Mouse (Mus musculus) thymus, postnatal 10 days (tissue): ENCODE measurements around the gene Rbpms2.

Experiments used
- DNase-seq, 2 experiments: peaks; one replicate each; pipeline ENCODE4 v3.0.0; 2021; ENCODE audit warnings: low spot score in 2 of 2

Gene Rbpms2

DNA sequence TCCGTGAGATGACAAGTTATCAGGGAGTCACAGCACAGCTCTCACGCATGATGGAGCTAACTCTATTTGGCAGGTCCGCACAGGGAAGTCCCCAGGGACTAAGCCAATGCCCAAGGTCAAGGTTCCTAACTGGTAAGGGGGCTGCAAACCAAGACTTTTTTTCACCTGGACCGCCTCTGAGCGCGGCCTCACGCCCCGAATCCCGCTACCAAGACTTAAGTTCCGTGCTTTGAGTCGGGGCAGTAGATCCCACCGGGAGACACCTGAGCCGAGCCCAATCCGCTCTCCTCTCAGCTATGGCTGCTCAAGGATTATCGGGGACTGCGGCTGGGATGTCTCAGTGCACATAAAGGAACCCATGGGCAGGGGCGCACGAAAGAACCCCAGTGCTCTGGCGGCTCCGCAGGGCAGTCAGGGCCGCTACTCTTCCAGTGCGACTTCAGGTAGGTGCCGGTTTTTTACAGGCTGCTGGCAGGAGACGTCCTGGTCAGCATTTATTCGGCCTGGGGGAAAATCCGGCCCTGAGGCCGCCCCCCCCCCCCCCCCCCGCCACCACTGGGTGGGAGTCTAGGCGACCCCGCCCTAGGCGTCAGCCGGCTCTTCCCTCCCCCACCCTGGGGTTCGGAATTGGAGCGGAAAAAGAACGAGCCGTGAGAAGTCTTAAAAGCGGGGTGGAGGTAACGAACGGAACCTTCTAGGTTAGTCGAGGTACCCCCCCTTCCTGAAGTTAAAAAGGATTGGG lies at the start of gene Rbpms2:
Gene Rbpms2, plus strand, starts transcription at position 624 of the 742 bp plus-strand sequence.
- DNase-seq = peak; percentile 11 to 18

GRCm38 (mm10) chr9:65579781-65580371 lies 49.6 kb upstream of the Rbpms2 start, which contains the start of gene Plekho2:
TSS of gene Plekho2 (minus strand) at chr9:65580040.
- DNase-seq = peak; percentile 92 to 94

- peak; percentile 79 to 83 for DNase-seq
Observed at GRCm38 (mm10) chr9:65580401-65581256, 48.8 kb upstream of the Rbpms2 start.

DNA sequence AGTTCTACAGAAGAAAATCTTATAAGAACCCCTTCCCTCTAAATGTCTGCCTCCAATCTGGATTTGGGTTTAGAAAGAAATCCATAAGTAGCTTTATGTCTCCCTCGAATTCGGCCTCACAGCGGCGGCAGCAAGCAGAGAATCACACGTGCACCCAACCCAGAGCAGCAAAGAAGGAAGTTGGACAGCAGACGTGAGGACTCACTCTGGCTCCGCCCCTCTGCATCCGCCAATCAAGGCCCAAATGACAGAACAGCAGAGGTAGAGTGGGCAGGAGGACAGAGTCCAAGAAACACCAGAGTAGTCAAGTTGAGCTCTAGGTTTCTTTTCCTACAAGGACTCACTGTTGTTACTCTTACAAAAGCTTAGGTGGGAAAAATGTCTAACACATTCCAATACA lies 46.4 kb upstream of the Rbpms2 start:
- DNase-seq = peak; percentile 37 to 49

DNA sequence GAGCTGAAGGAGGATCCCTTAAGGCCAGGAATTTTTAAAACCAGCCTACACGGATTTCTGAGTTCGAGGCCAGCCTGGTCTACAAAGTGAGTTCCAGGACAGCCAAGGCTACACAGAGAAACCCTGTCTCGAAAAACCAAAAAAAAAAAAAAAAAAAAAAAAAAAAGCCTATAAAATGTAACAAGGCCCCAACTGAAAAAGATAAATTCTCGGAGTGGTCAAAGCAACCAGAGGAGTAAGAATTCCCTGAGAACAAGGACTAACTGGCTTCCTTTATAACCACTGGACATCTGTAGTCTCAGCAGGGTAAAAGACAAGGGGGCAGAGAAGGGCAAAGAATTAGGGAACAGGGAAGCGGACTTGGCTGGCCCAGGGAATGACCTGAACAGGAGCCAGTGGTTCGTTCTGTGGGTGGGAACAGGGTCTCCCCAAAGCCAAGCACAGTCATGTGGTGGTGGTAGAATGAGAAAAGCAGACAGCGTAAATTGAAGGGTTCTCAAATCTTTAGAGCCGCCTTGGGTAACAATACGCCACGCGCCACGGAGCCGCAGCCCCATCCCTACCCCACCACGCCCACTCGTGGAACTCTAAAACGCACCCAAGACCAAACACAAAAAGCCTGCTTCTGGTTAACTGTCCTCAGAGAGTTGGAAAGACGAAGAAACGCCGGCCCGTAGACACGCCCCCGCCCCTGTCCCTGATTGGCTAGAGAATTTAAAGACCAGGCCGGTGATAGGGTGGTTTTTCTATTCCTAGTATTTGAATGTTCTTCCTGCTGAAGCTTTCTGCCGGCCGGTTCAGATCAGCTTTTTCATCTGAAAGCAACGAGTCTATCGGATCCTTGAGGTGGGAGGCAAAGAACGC lies 42.8 kb upstream of the Rbpms2 start, which contains the start of gene Pif1:
Gene Pif1, plus strand, starts transcription at position 755 of the 864 bp plus-strand sequence.
- peak; percentile 81 to 82 for DNase-seq

GRCm38 (mm10) chr9:65587270-65587572 lies 42.2 kb upstream of the Rbpms2 start:
- no peak for DNase-seq

DNA sequence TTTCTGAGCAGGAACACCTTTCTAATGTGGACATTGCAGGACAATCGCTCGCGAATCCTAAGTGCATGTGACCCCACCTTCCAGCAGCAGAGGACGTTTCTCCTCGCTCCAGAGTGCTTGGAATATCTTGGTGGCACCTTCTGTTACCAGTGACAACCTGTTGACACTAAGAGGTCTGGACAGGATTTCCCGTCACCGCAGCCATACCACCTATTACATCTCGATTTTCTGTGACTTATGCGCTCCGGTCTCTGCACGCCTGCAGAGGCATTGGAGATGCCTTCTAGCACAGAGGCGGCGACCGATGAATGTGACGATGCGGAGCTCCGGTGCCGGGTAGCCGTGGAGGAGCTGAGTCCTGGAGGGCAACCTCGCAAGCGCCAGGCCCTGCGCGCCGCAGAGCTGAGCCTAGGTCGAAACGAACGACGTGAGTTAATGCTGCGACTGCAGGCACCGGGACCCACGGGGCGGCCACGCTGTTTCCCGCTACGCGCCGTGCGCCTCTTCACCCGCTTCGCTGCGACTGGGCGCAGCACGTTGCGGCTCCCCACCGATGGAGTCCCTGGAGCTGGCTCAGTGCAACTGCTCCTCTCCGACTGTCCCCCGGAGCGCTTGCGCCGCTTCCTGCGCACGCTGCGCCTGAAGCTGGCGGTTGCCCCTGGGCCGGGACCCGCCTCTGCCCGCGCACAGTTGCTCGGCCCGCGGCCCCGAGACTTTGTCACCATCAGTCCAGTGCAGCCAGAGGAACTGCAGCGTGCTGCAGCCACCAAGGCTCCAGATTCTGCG lies 41.7 kb upstream of the Rbpms2 start:
- DNase-seq = peak; percentile 18 to 40

DNA sequence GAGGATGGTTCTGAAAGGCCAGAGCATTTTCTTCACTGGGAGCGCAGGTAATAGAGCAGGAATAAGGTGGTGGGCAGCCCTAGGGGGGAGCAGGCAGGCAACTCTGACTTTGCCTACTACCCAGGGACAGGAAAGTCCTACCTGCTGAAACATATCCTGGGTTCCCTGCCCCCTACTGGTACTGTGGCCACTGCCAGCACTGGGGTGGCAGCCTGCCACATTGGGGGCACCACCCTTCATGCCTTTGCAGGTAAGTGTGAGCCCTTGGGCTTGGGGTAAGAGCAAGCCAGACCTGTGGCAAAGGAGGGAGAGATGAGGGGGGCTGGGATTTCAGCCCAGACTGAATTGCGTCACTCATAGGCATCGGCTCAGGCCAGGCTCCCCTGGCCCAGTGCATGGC lies 40.4 kb upstream of the Rbpms2 start:
- DNase-seq = no peak

DNA sequence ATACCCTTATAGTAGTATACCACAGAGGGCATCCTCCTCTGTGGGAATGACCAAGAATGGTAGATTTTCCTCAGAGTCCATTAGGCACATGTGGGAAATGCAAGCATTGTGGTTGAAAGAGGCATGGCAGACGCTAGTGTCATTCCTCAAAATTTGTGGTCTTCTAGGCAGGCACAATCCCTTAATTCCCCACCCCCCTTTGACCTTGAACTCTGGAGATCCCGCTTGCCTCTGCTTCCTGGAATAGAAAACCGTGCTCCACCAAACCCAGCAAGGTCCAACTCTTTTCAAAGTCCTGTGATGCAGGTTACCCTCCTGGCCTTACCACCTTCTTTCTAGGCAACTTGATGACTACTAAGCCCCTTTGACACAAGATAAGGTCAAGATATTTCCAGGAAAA lies 36.7 kb upstream of the Rbpms2 start:
- no peak for DNase-seq

DNA sequence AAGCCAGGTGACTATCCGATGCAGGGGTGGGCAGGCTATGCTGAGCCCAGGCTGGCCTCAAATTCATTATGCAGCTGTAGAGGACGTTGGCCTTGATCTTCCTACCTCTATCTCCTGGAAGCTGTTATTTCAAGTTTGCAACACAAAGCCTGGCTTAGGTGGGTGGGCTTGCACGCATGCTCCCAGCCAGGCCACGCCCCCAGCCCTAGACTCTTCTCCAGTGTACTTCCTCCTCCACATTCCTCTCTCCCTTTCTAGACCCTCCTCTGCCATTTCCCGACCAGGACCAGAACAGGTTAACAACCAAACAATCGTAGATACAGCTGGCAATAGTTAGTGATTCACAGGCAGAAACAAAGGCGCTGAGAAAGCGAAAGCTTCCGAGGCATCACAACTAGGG lies 35.9 kb upstream of the Rbpms2 start:
- DNase-seq = no peak

- peak in 1 of 2 experiments; percentile 45 for DNase-seq
Observed at GRCm38 (mm10) chr9:65598765-65599249, 30.6 kb upstream of the Rbpms2 start.

GRCm38 (mm10) chr9:65600951-65601350 lies 28.5 kb upstream of the Rbpms2 start:
- no peak for DNase-seq

DNA sequence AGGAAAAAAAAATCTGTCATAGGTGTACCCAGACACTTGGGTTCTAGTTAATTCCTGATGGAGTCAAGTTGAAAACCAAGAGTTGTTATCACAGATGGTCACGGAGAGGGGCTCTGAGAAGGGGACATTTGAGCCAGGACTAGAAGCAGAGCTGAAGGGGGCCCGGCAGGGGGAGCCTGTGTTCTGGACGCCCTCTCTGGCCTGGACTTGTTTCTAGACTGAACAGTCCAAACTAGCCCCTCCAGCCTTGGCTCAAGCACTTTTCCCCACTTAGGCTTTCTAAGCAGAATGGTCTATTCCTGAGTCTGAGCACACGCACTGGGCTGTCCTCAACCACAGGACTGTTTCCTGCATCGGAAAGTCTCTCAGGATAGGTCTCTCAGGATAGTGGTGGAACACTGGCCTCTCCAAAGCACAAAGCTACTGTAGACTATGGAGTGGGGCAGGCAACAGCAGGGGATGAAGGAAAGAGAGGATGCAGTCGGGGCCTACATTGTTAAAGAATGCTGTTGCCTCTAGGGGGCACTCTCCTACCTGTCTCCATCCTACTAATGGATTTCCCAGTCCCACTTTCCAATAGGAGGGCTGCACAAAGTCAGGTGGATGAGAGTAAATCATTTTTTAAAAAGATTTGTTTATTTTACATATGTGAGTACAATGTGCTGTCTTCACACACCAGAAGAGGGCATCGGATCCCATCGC lies 25.9 kb upstream of the Rbpms2 start:
- DNase-seq = no peak

DNA sequence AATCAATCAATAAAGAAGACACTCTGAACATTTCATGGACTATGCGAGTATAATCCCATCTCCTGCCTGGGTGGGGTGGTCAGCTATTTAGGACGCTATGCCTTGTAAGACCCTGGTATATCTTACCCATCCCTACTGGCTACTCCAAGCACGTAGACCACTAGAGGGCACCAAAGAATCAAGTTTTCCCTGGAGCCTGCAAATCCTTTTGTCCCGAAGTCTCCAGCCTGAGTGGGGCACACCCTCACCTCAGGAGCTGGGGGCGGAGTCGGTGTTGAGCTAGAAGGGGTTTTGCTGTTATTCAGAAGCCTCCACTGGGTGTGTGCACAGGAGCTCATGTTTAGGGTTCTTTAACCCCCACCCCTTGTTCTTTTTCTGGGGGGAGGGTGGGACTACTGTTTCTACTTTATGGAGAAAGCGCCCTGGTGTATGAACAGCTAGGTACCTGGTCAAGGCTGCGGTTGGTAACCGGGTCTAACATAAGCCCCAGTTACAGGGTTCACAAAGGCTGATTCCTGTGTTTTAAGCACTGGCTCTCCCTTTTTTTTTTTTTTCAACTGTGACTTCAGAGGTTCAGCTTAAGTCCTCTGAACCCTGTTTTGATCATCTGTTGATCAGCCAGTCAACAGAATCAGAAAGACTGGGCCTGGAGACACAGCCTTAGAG lies 23.8 kb upstream of the Rbpms2 start:
- peak; percentile 29 to 62 for DNase-seq

DNA sequence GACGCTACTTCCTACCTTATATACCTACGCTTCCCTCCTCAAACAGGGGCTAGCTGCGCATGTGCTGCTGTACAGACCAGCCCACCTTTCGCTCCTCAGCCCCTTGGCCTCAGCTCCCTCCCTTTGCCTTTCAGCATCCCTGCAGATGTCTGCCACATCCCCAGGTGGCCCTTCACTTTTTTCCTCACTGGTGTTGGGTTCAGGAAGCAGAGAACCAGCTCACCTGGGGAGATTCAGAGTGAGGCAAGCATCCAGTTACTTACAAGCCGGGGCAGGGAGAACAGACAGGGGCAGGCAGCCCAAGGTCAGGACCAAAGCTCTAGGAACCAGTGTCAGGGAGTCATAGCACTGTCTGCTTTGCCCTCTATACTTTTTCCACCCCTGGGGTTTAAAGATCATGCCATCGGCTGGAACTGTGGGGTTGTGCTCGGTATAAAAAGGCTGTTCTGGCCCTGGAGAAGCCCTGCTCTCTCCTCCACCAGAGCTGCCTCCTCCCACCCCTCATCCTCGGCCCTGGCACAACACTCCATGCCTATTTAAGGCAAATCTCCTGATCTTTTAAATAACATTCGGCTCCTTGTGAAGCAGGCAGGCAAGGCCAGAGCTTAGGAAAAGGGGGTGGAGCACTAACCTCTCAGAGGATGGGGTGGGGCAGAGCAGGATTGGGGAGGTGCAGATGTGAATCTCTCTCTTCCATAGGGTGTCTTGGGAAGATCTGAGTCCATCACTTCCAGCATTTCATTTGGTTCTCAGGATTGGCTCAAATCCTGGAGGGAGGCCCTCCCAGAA lies 22.9 kb upstream of the Rbpms2 start:
- DNase-seq = no peak

- DNase-seq = no peak
Observed at GRCm38 (mm10) chr9:65607120-65607519, 22.3 kb upstream of the Rbpms2 start.

DNA sequence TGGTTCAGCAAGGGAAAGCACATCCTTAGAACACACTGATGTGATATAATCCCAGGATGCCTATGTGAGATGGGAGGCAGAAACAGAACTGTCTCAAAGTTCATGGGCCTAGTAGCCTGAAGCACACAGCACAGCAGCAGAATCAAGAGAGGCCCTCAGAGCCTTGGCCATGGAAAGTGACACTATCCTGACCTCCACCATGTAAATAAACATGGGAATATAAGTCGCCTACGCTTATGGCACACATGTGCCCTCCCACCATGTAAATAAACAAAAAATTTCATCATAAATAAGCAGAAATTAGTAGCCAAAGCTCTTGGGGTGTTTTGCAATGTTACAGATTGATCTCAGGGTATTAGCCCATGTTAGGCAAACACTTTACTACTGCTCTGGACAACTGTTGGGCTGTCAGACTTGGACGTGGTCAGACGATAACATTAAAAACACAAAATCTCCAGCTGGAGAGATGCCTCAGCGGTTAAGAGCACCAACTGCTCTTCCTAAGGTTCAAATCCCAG lies 17.4 kb upstream of the Rbpms2 start:
- DNase-seq = no peak

GRCm38 (mm10) chr9:65613098-65613497 lies 16.4 kb upstream of the Rbpms2 start:
- no peak for DNase-seq
